Mouse (Mus musculus) liver, embryonic 14.5 days (tissue): ENCODE data around the gene Lax1. TPM values are rescaled to one million over a fixed set of nuclear protein-coding genes. Genes with fewer than 3 reads are reported as not detected.
A peak's percentile ranks its signal among the peaks of the same experiment; 100 is the strongest.
"Not testable (repeated sequence)": the region's sequence is repeated elsewhere in the genome, so short reads cannot be mapped to it uniquely, and the experiment has no call there.

Experiments
- ATAC-seq: fragments of 200-750 bp; cut with Nextera tagmentation; 2 replicates; pipeline ENCODE4 v1.8.0; 2017; ENCODE audit warnings: moderate number of reproducible peaks, mild to moderate bottlenecking, moderate library complexity; ENCODE audit not compliant: insufficient read depth
- DNase-seq, 3 experiments: peaks; one replicate each; pipeline ENCODE4 v3.0.0-alpha.2; 2012 to 2013; ENCODE audit warnings: low read depth in 3 of 3, low spot score in 3 of 3
- H3K27ac ChIP-seq: fragments of 300-500 bp; sonication (generic); 2 replicates; pipeline ENCODE4 v1.5.1; 2014; ENCODE audit warnings: moderate library complexity, mild to moderate bottlenecking, control low read depth, inconsistent platforms
- H3K27me3 ChIP-seq: fragments of 300-500 bp; sonication (generic); 2 replicates; pipeline ENCODE4 v1.6.1; 2014; ENCODE audit warnings: mild to moderate bottlenecking, low read length, moderate library complexity; ENCODE audit not compliant: control insufficient read depth, insufficient read depth
- H3K36me3 ChIP-seq: fragments of 300-500 bp; sonication (generic); replicated peaks from 2 replicates; pipeline ENCODE4 v1.6.1; 2014; ENCODE audit warnings: low read depth; ENCODE audit not compliant: control insufficient read depth, insufficient read depth
- H3K4me1 ChIP-seq, 2 experiments: fragments of 200-500 bp in 1 of 2; fragments of 300-500 bp in 1 of 2; sonication (generic) in 1 of 2; replicated peaks; 2 replicates each; pipeline ENCODE4 v1.6.1; 2012 to 2014; ENCODE audit warnings: antibody characterized with exemption in 1 of 2, inconsistent platforms in 1 of 2, low read length in 1 of 2; ENCODE audit not compliant: control insufficient read depth in 2 of 2, insufficient read depth in 2 of 2
- H3K4me2 ChIP-seq: fragments of 300-500 bp; sonication (generic); 2 replicates; pipeline ENCODE4 v1.6.1; 2014; ENCODE audit warnings: low read depth, mild to moderate bottlenecking, control low read depth, moderate library complexity
- H3K4me3 ChIP-seq, 2 experiments: fragments of 200-500 bp in 1 of 2; fragments of 300-500 bp in 1 of 2; sonication (generic) in 1 of 2; 2 replicates each; pipeline ENCODE4 v1.5.1; 2012 to 2014; ENCODE audit warnings: low read depth in 2 of 2, low read length in 2 of 2, mild to moderate bottlenecking in 2 of 2, control low read depth in 1 of 2, inconsistent platforms in 1 of 2, moderate library complexity in 1 of 2; ENCODE audit not compliant: insufficient read depth in 1 of 2
- H3K9ac ChIP-seq: fragments of 300-500 bp; sonication (generic); replicated peaks from 2 replicates; pipeline ENCODE4 v1.6.1; 2014; ENCODE audit warnings: mild to moderate bottlenecking, control low read depth, moderate library complexity
- H3K9me3 ChIP-seq: fragments of 300-500 bp; sonication (generic); 2 replicates; pipeline ENCODE4 v1.6.1; 2016; ENCODE audit warnings: low read length, mixed read lengths; ENCODE audit not compliant: control insufficient read depth
- CTCF ChIP-seq: IDR thresholded peaks from 2 replicates; pipeline ENCODE4 v1.5.1; 2016; ENCODE audit warnings: antibody characterized with exemption, low read depth, control low read depth
- EP300 ChIP-seq: IDR thresholded peaks from 2 replicates; pipeline ENCODE4 v1.6.1; 2016; ENCODE audit warnings: antibody characterized with exemption, low read depth
- WGBS: fragments of 180-500 bp; shearing (Covaris S2); extraction: QIAGEN DNeasy Blood & Tissue Kit; methylation state at CpG from one replicate; pipeline ENCODE4 v1.1.7; 2014; ENCODE audit not compliant: insufficient replicate concordance; 5-methylcytosine and 5-hydroxymethylcytosine counted together
- polyA plus RNA-seq, 2 experiments: library from polyadenylated mRNA; depleted of rRNA in 1 of 2; stranded (reverse) in 1 of 2; unstranded in 1 of 2; fragments of >200 nt; fragmentation: Nextera tagmentation in 1 of 2; extraction: Ambion mirVana in 1 of 2; gene quantifications; 2 replicates each; pipeline versions ENCODE4 v1.2.1 to v1.2.3; 2012 to 2014

Lax1 gene
- polyA plus RNA-seq, 2 experiments: 0.55 to 1.1 TPM

- ATAC-seq (no peak), DNase-seq (no peak)
- H3K27me3 ChIP-seq: no peaks in the 10 kb centered on the region
- TF ChIP-seq CTCF: no peak
- no peak for TF ChIP-seq EP300
- no peak overlapping the region for H3K4me2 ChIP-seq
- H3K4me1 ChIP-seq: peaks cover 0 to 6% of the 10 kb centered on the region in 2 experiments; a peak in 2 of 4 replicates
- H3K27ac ChIP-seq: no peak overlapping the region
- WGBS: 76% methylated on average over 7 of the region's 7 CpGs
- H3K4me3 ChIP-seq: no peak overlapping the region
- H3K9ac ChIP-seq: no peak overlapping the region
- H3K9me3 ChIP-seq: no peaks in the 10 kb centered on the region
- no peaks in the 10 kb centered on the region for H3K36me3 ChIP-seq
These were observed 22.2 kb downstream of the Lax1 start for GRCm38 (mm10) chr1:133667721-133668120.

DNA sequence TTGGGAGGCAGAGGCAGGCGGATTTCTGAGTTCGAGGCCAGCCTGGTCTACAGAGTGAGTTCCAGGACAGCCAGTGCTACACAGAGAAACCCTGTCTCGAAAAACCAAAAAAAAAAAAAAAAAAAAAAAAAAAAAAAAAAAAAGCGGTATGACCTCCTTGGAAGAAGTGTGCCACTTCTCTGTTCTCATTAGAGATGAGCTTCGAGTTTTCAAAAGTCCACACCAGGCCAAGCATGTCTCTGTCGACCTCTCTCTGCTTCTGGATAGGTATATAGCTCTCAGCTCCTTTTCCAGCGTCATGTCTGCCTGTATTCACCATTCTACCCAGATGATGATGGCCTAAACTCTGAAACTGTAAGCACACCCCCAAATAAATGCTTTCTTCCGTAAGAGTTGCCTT lies 24.2 kb downstream of the Lax1 start:
- 62% methylated on average over 5 of the region's 8 CpGs for WGBS
- not testable (repeated sequence) for H3K4me3 ChIP-seq, H3K4me2 ChIP-seq, H3K4me1 ChIP-seq, H3K9ac ChIP-seq, H3K36me3 ChIP-seq, ATAC-seq, H3K27me3 ChIP-seq, H3K27ac ChIP-seq, DNase-seq, H3K9me3 ChIP-seq

DNA sequence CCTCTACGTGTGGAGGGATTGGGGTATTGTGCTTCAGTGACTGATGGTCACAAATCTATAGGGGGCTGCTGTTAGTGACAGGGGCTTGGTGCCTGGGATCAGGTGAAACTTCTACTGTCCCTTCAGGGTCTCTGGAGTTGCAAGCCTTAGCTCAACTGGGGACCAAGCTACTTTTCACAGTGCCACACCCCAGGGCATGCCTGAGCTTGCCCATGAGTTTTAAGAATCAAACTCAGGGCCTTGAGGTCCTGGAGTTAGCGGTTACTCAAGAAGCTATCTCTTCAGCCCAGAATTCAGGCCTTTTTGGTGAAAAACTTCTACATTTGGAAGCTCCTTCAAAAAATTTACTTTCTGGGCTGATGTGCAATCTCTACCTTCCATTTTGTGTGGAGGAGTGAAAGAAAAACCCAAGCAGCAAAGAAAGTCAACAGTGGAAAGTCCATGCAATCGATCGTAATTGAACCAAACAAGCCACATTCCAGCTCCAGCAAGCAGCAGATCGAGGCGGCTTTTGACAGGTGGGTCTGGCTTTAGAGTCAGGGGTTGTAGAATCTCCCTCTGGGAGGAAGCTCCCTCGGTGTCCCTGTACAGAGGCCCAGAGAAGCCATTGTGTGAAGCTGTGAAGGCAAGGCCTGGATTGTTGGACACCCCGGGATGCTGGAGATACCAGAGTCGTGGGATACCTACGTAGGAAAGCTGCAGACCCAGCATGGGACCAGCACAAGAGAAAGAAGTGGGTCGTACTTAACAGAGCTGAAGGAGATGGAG lies 25.5 kb downstream of the Lax1 start:
- Histone ChIP-seq H3K4me3 (no peak overlapping the region), H3K4me2 (peak overlapping the region; percentile 23)

GRCm38 (mm10) chr1:133663427-133663826 lies 26.5 kb downstream of the Lax1 start:
- TF ChIP-seq EP300 (no peak), CTCF (no peak)
- Histone ChIP-seq H3K9ac (no peak overlapping the region), H3K27ac (no peak overlapping the region), H3K36me3 (peaks cover 13% of the 10 kb centered on the region), H3K4me2 (no peak overlapping the region), H3K4me1 (peaks cover 11 to 19% of the 10 kb centered on the region in 2 experiments), H3K4me3 (no peak overlapping the region), H3K27me3 (no peaks in the 10 kb centered on the region), H3K9me3 (no peaks in the 10 kb centered on the region)
- WGBS: 66% methylated on average over 4 of the region's 4 CpGs
- DNase-seq: no peak
- no peak for ATAC-seq

More for the DNA sequence above, 25.5 kb downstream of the Lax1 start:
- Histone ChIP-seq H3K36me3 (peaks cover 5% of the 10 kb centered on the region), H3K9ac (no peak overlapping the region), H3K4me1 (peaks cover 11 to 13% of the 10 kb centered on the region in 2 experiments; a peak in 3 of 4 replicates), H3K27ac (no peak overlapping the region; the same call in 1 of the 2 replicates), H3K27me3 (no peaks in the 10 kb centered on the region), H3K9me3 (no peaks in the 10 kb centered on the region)
- ATAC-seq: no peak
- 65% methylated on average over 11 of the region's 11 CpGs for WGBS
- TF ChIP-seq CTCF (no peak), EP300 (no peak)
- DNase-seq: no peak

DNA sequence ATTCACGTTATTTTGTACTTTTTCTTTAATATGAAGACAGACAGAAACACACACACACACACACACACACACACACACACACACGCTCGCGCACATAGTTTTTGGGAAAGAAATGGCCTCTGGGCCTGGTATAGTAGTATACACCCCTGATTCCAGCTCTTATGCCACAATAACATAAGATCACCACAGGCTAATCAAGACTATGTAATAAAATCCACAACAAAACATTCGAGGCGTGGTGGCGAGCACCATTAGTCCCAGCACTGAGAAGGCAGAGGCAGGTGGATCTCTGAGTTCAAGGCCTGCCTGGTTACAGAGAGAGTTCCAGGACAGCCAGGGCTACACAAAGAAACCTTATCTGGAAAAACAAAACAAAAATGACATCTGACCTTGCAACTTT lies 27.0 kb downstream of the Lax1 start:
- H3K27ac ChIP-seq: no peak overlapping the region
- no peak overlapping the region for H3K4me3 ChIP-seq
- no peaks in the 10 kb centered on the region for H3K27me3 ChIP-seq
- no peak overlapping the region for H3K9ac ChIP-seq
- TF ChIP-seq CTCF (no peak), EP300 (no peak)
- DNase-seq: no peak
- no peak for ATAC-seq
- WGBS: 87% methylated on average over 7 of the region's 7 CpGs
- H3K4me1 ChIP-seq: peaks cover 11 to 19% of the 10 kb centered on the region in 2 experiments
- no peak overlapping the region for H3K4me2 ChIP-seq
- H3K9me3 ChIP-seq: no peaks in the 10 kb centered on the region
- peaks cover 18% of the 10 kb centered on the region for H3K36me3 ChIP-seq
